Mouse (Mus musculus): ENCODE data around the gene Prr14l. TPM values are rescaled to one million over a fixed set of nuclear protein-coding genes. Genes with fewer than 3 reads are reported as not detected.

The Prr14l gene
- polyA plus RNA-seq (2015; fragmentation: Nextera tagmentation; extraction: Ambion mirVana): 7.6 and 12.1 TPM in 2 replicates

GRCm38 (mm10) chr5:32853731-32854507 is at the start of gene Prr14l:
TSS of gene Prr14l (minus strand) at chr5:32854256.

GRCm38 (mm10) chr5:32863253-32864228 is 9.5 kb upstream of the Prr14l start, which contains the start of gene Depdc5:
TSS of gene Depdc5 (plus strand) at chr5:32863701.

GRCm38 (mm10) chr5:32827009-32827408 is 27.0 kb downstream of the Prr14l start, which contains the start of gene Gm20671:
TSS of gene Gm20671 (minus strand) at chr5:32827109.

GRCm38 (mm10) chr5:32785313-32785915 is 68.6 kb downstream of the Prr14l start, which contains the start of gene Pisd:
TSS of gene Pisd (minus strand) at chr5:32785646.

Other genes with a start within 250 kb of the Prr14l start
- gene Yes1, start 243.1 kb downstream of the Prr14l start, polyA plus RNA-seq (2015; fragmentation: Nextera tagmentation; extraction: Ambion mirVana): 13.8 and 27.9 TPM in 2 replicates
- gene Pisd, start 68.6 kb downstream of the Prr14l start, polyA plus RNA-seq (2015; fragmentation: Nextera tagmentation; extraction: Ambion mirVana): 61.7 and 73.7 TPM in 2 replicates
- gene Gm20671, start 27.1 kb downstream of the Prr14l start, polyA plus RNA-seq (2015; fragmentation: Nextera tagmentation; extraction: Ambion mirVana): not detected in 2 replicates
- 8.4 and 12.3 TPM in 2 replicates for gene Depdc5, start 9.4 kb upstream of the Prr14l start, polyA plus RNA-seq (2015; fragmentation: Nextera tagmentation; extraction: Ambion mirVana)
- 282 and 289 TPM in 2 replicates for gene Ywhah, start 164.6 kb upstream of the Prr14l start, polyA plus RNA-seq (2015; fragmentation: Nextera tagmentation; extraction: Ambion mirVana)
- gene Slc5a1, start 250.0 kb upstream of the Prr14l start, polyA plus RNA-seq (2015; fragmentation: Nextera tagmentation; extraction: Ambion mirVana): 0.03 and 0.49 TPM in 2 replicates

All from adrenal gland, postnatal 0 days (tissue).